Mouse (Mus musculus) kidney, postnatal 25 days (tissue): Measurements from ENCODE around the gene Msi2.
A peak's percentile ranks its signal among the peaks of the same experiment; 100 is the strongest.

Source experiments
- DNase-seq, 2 experiments: peaks; one replicate each; pipeline ENCODE4 v3.0.0; 2021; ENCODE audit warnings: mixed read lengths in 2 of 2

Gene Msi2

GRCm38 (mm10) chr11:88557828-88558580, 160.3 kb downstream of the Msi2 start:
- no peak for DNase-seq

GRCm38 (mm10) chr11:88557116-88557768, 161.1 kb downstream of the Msi2 start:
- DNase-seq, result no peak

- DNase-seq, result peak; percentile 67 to 81
Measured at GRCm38 (mm10) chr11:88555902-88556549, 162.3 kb downstream of the Msi2 start.

- DNase-seq, result peak in 1 of 2 experiments; percentile 62
Measured at GRCm38 (mm10) chr11:88555232-88555818, 163.0 kb downstream of the Msi2 start.

- no peak for DNase-seq
Measured at GRCm38 (mm10) chr11:88553521-88554310, 164.6 kb downstream of the Msi2 start.

- DNase-seq, result peak; percentile 86 to 89
Measured at GRCm38 (mm10) chr11:88552987-88553386, 165.3 kb downstream of the Msi2 start.

- DNase-seq, result no peak
Measured at GRCm38 (mm10) chr11:88552385-88552784, 165.9 kb downstream of the Msi2 start.

- DNase-seq, result peak; percentile 42 to 82
Measured at GRCm38 (mm10) chr11:88551034-88551433, 167.3 kb downstream of the Msi2 start.

- DNase-seq, result peak in 1 of 2 experiments; percentile 55
Measured at GRCm38 (mm10) chr11:88550083-88550907, 168.0 kb downstream of the Msi2 start.

GRCm38 (mm10) chr11:88549529-88549900, 168.8 kb downstream of the Msi2 start:
- DNase-seq, result no peak

GRCm38 (mm10) chr11:88548832-88549528, 169.3 kb downstream of the Msi2 start:
- no peak for DNase-seq

GRCm38 (mm10) chr11:88548423-88548822, 169.9 kb downstream of the Msi2 start:
- DNase-seq, result no peak

GRCm38 (mm10) chr11:88543771-88544170, 174.5 kb downstream of the Msi2 start:
- peak in 1 of 2 experiments; percentile 60 for DNase-seq

GRCm38 (mm10) chr11:88542817-88543216, 175.5 kb downstream of the Msi2 start:
- DNase-seq, result no peak

- DNase-seq, result no peak
Measured at GRCm38 (mm10) chr11:88541666-88542639, 176.4 kb downstream of the Msi2 start.

GRCm38 (mm10) chr11:88539637-88540478, 178.5 kb downstream of the Msi2 start:
- peak in 1 of 2 experiments; percentile 55 for DNase-seq

GRCm38 (mm10) chr11:88538710-88539340, 179.5 kb downstream of the Msi2 start:
- DNase-seq, result no peak

GRCm38 (mm10) chr11:88537344-88537743, 181.0 kb downstream of the Msi2 start:
- no peak for DNase-seq
